Mouse (Mus musculus) myocyte (in vitro differentiated cells): ENCODE measurements around the gene Fam117b. TPM values are rescaled to one million over a fixed set of nuclear protein-coding genes. Genes with fewer than 3 reads are reported as not detected.

ENCODE experiments used
- H3K27me3 ChIP-seq: one replicate; pipeline ENCODE4 v1.6.1; 2011; ENCODE audit not compliant: control insufficient read depth, insufficient read depth, insufficient read length
- H3K36me3 ChIP-seq: one replicate; pipeline ENCODE4 v1.6.1; 2011; ENCODE audit not compliant: control insufficient read depth, insufficient read depth
- H3K4me2 ChIP-seq: one replicate; pipeline ENCODE4 v1.6.1; 2011; ENCODE audit warnings: low read depth, control low read depth
- H3K4me3 ChIP-seq: one replicate; pipeline ENCODE4 v1.5.1; 2011; ENCODE audit warnings: mild to moderate bottlenecking, control low read depth, moderate library complexity
- H3K79me2 ChIP-seq: one replicate; pipeline ENCODE4 v1.6.1; 2011; ENCODE audit not compliant: control insufficient read depth, insufficient read depth
- H3ac ChIP-seq: one replicate; pipeline ENCODE4 v1.6.1; 2011; ENCODE audit not compliant: control insufficient read depth, insufficient read length
- CEBPB ChIP-seq: IDR thresholded peaks from 2 replicates; pipeline ENCODE4 v1.6.1; 2011; ENCODE audit warnings: mild to moderate bottlenecking, moderate library complexity; ENCODE audit not compliant: poor library complexity, insufficient read depth, severe bottlenecking
- E2F4 ChIP-seq: IDR thresholded peaks from one replicate; pipeline ENCODE4 v1.6.1; 2011; ENCODE audit warnings: mild to moderate bottlenecking, control low read depth, moderate library complexity; ENCODE audit not compliant: insufficient read depth
- MAX ChIP-seq: IDR thresholded peaks from one replicate; pipeline ENCODE4 v1.6.1; 2011; ENCODE audit warnings: low read depth, mild to moderate bottlenecking, control low read depth
- MYOD1 ChIP-seq, 3 experiments: IDR thresholded peaks; one replicate each; pipeline ENCODE4 v1.6.1; 2011; ENCODE audit warnings: control low read depth in 2 of 3, low read depth in 2 of 3, mild to moderate bottlenecking in 2 of 3, moderate library complexity in 1 of 3; ENCODE audit not compliant: insufficient read length in 2 of 3, control insufficient read depth in 1 of 3
- MYOG ChIP-seq, 3 experiments: IDR thresholded peaks; one replicate each; pipeline ENCODE4 v1.6.1; 2011; ENCODE audit warnings: control low read depth in 2 of 3, low read depth in 2 of 3, mild to moderate bottlenecking in 2 of 3; ENCODE audit not compliant: insufficient read length in 2 of 3, control insufficient read depth in 1 of 3, insufficient read depth in 1 of 3
- POLR2A ChIP-seq: IDR thresholded peaks from one replicate; pipeline ENCODE4 v1.6.1; 2011; ENCODE audit warnings: low read depth, mild to moderate bottlenecking, control low read depth, moderate library complexity; ENCODE audit not compliant: insufficient read length
- POLR2AphosphoS2 ChIP-seq: IDR thresholded peaks from one replicate; pipeline ENCODE4 v1.6.1; 2011; ENCODE audit warnings: low read depth, control low read depth; ENCODE audit not compliant: insufficient read length
- REST ChIP-seq: IDR thresholded peaks from one replicate; pipeline ENCODE4 v1.6.1; 2011; ENCODE audit warnings: mild to moderate bottlenecking, control low read depth, moderate library complexity; ENCODE audit not compliant: insufficient read depth, insufficient read length
- SRF ChIP-seq: IDR thresholded peaks from one replicate; pipeline ENCODE4 v1.6.1; 2011; ENCODE audit warnings: low read depth; ENCODE audit not compliant: control insufficient read depth, insufficient read length
- TCF12 ChIP-seq: IDR thresholded peaks from one replicate; pipeline ENCODE4 v1.6.1; 2011; ENCODE audit warnings: mild to moderate bottlenecking, control low read depth; ENCODE audit not compliant: poor library complexity, insufficient read depth, severe bottlenecking
- TCF3 ChIP-seq: IDR thresholded peaks from one replicate; pipeline ENCODE4 v1.6.1; 2011; ENCODE audit warnings: low read depth, control low read depth; ENCODE audit not compliant: insufficient read length
- USF1 ChIP-seq: IDR thresholded peaks from one replicate; pipeline ENCODE4 v1.6.1; 2011; ENCODE audit warnings: low read depth, mild to moderate bottlenecking, control low read depth, moderate library complexity
- polyA plus RNA-seq: library from polyadenylated mRNA; unstranded; fragments of >200 nt; fragmentation: generic; extraction: Trizol; gene quantifications from one replicate; pipeline ENCODE4 v1.2.1, GENCODE M21; 2012; ENCODE audit warnings: missing spikeins

The Fam117b gene
- polyA plus RNA-seq, 1 experiment = 4.3 TPM

DNA sequence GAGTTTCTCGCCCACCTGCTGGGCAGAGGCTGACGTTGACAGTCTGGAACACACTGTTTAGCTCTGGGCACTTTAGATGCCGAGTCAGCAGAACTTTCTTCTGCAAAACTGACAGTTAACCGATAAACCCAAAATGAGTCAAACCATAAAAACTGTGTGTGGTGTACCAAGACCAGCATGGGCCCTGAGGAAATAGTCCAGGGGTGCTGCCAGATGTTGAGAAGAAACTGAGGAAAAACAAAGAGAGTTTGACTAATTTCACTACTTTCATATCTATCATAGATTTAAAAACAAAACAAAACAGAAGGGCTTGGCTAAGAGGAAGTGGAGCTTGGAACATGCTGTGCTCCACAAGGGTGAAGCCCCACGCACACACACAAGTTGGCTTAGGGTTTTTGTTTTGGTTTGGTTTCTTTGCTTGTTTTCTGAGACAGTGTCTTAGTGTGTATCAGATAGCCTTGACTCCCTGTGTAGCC is 103.4 kb downstream of the Fam117b start:
- no peaks in the 10 kb centered on the region for H3K27me3 ChIP-seq
- TF ChIP-seq TCF3 (no peak), USF1 (no peak), E2F4 (no peak), MYOG (IDR thresholded peaks at IDR 0.05; ENCODE audit: control insufficient read depth in 1 of 3, insufficient read depth in 1 of 3, insufficient read length in 2 of 3, low read depth in 2 of 3) (no peak), SRF (no peak), TCF12 (no peak), MAX (no peak), MYOD1 (IDR thresholded peaks at IDR 0.05; ENCODE audit: control insufficient read depth in 1 of 3, insufficient read length in 2 of 3, low read depth in 2 of 3) (no peak), POLR2A (no peak), REST (no peak), CEBPB (no peak), POLR2AphosphoS2 (no peak)
- no peaks in the 10 kb centered on the region for H3K36me3 ChIP-seq

DNA sequence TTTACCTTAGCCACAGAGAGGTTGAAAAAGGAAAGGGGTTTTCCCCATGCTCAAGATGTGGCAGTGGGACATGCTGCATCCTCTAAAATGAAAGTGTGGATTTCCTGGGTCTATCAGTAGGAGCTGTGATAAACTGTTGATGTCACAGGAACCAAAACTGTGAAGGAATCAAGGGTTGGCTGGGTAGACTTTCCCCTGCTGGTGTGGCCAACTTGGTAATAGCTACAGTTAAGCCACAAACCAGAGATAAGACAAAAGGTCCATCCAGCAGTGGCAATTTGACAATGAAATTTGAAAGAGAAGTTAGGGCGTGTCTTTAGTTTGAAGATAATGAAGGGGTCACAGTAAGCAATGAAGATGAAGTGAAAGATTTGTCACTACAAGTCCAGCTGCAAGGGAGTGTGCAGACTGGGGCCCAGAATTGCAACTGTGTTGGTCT is 104.2 kb downstream of the Fam117b start:
- Histone ChIP-seq H3K4me3 (no peak overlapping the region), H3K79me2 (no peaks in the 10 kb centered on the region), H3K27me3 (no peaks in the 10 kb centered on the region), H3K4me2 (no peak overlapping the region), H3K36me3 (no peaks in the 10 kb centered on the region), H3ac (no peak overlapping the region)
- no peak for TF ChIP-seq POLR2AphosphoS2
- no peak for TF ChIP-seq MAX
- no peak for TF ChIP-seq USF1
- no peak for TF ChIP-seq E2F4
- TF ChIP-seq REST = no peak
- no peak for TF ChIP-seq TCF3
- no peak for TF ChIP-seq CEBPB
- no peak for TF ChIP-seq TCF12
- TF ChIP-seq POLR2A = no peak
- TF ChIP-seq MYOD1 (IDR thresholded peaks at IDR 0.05; ENCODE audit: control insufficient read depth in 1 of 3, insufficient read length in 2 of 3, low read depth in 2 of 3) = no peak
- TF ChIP-seq MYOG (IDR thresholded peaks at IDR 0.05; ENCODE audit: control insufficient read depth in 1 of 3, insufficient read depth in 1 of 3, insufficient read length in 2 of 3, low read depth in 2 of 3) = no peak
- TF ChIP-seq SRF = no peak

More for the DNA sequence above, 103.4 kb downstream of the Fam117b start:
- Histone ChIP-seq H3K4me2 (no peak overlapping the region), H3K79me2 (no peaks in the 10 kb centered on the region), H3ac (no peak overlapping the region), H3K4me3 (no peak overlapping the region)

Other genes starting within 250 kb of the Fam117b start
- gene Sumo1, start 242.2 kb upstream of the Fam117b start, polyA plus RNA-seq = 82.8 TPM
- 56.9 TPM for gene Nop58, start 228.0 kb upstream of the Fam117b start, polyA plus RNA-seq
- gene Bmpr2, start 149.6 kb upstream of the Fam117b start, polyA plus RNA-seq = 5.1 TPM
- gene Ica1l, start 130.2 kb downstream of the Fam117b start, polyA plus RNA-seq = 0.02 TPM
- 1.2 TPM for gene Carf, start 185.2 kb downstream of the Fam117b start, polyA plus RNA-seq
- gene Wdr12, start 185.6 kb downstream of the Fam117b start, polyA plus RNA-seq = 17.0 TPM